Mouse (Mus musculus): ENCODE measurements around the gene Plekhd1. TPM values are rescaled to one million over a fixed set of nuclear protein-coding genes. Genes with fewer than 3 reads are reported as not detected.

Plekhd1 gene
- total RNA-seq, 2 experiments from 2014 or later = 0.42 TPM; not detected in 1

- no peak for ATAC-seq (replicated peaks; ENCODE audit: low FRiP score, poor library complexity, severe bottlenecking)
Observed at GRCm38 (mm10) chr12:80695004-80695403, 2.6 kb downstream of the Plekhd1 start.

GRCm38 (mm10) chr12:80698526-80699143 is 6.2 kb downstream of the Plekhd1 start:
- ATAC-seq (replicated peaks; ENCODE audit: low FRiP score, poor library complexity, severe bottlenecking) = peak; percentile 93

DNA sequence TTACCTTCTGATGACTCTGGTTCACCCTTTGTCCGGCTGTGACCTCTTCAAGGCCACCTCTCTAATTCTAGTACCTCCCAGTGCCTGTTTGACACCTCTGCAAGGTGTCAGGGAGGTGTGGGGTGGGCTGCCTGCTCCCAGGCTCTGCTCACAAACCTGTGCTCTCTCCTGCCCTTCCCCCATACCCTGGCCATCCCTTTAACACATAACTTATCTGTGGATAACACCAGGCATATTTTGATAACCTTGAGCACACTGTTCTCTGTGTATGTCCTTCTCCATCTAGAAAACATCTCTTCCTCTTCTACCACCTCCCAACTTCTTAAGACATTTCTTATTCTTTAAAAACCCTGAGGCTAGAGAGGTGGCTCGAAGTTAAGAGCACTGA is 6.7 kb downstream of the Plekhd1 start:
- peak; percentile 64 for ATAC-seq (replicated peaks; ENCODE audit: low FRiP score, poor library complexity, severe bottlenecking)

DNA sequence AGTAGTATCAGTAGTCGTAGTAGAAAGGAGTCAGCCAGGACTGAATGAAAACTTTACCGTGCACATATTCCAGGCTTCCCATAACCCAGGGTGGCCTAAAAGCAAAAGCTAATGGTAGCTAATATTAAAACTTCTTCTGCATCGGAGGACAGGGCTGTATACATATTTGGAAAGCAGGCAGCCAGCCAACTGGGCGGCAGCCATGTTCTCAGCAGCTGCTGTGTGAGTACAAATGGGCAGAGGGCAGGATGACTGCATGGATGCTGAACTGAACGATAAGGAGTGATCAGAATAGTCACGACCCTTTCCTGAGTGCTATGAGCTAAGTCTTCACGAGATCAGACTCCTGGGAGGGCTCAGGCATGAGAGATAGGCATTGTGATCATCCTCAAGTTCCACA is 8.9 kb downstream of the Plekhd1 start:
- no peak for ATAC-seq (replicated peaks; ENCODE audit: low FRiP score, poor library complexity, severe bottlenecking)

GRCm38 (mm10) chr12:80706208-80706914 is 14.0 kb downstream of the Plekhd1 start:
- no peak for ATAC-seq (replicated peaks; ENCODE audit: low FRiP score, poor library complexity, severe bottlenecking)

DNA sequence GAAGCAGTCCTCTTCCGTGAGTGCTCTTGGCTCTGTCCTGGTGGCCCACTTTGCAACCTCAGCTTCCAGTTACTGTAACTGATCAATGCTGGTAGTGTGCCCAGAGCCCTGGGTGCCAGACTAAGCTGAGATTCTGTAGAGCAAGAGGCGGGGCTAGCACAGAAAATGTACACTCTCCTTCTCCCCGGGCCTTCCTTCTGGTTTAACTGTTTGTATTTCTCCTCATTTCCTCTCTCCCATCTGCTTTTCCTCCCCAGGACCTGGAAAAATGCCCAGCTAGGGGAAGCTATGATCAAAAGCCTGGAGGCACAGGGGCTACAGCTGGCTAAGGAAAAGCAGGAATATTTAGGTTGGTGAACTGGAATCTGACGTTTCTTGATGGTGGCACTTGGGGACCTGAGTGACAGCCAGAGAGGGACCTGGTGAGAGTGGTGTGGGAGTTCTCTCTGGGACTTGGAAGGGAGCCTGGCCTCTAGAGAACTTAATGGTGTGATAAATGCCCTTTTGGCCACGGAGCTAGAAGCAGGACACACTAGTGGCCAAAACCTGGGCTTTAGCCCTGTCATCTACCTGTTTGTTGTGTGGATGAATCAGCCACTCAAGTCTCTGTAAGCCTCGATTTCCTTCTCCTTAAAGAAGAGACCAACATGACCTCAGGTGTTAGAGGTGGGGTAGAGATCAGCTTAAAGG is 14.7 kb downstream of the Plekhd1 start:
- no peak for ATAC-seq (replicated peaks; ENCODE audit: low FRiP score, poor library complexity, severe bottlenecking)

DNA sequence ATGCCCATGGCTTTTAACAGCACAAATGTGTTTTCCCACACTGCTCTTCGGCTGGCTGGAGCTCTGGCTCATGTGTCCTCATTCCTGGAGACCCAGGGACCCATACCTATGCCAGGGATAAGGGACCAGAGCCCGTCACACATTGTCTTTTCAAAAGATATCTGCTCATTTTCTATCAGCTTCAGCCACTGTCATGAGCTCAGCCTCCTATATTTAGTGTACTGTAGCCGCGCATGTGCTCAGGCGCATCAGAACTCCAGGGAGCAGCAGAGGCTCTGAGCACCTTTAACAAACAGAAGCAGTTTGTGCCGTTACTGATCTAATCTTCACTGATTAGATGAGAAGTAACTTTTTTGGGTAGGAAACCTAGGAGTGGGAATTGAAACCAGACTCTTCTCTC is 23.5 kb downstream of the Plekhd1 start:
- no peak for ATAC-seq (replicated peaks; ENCODE audit: low FRiP score, poor library complexity, severe bottlenecking)

DNA sequence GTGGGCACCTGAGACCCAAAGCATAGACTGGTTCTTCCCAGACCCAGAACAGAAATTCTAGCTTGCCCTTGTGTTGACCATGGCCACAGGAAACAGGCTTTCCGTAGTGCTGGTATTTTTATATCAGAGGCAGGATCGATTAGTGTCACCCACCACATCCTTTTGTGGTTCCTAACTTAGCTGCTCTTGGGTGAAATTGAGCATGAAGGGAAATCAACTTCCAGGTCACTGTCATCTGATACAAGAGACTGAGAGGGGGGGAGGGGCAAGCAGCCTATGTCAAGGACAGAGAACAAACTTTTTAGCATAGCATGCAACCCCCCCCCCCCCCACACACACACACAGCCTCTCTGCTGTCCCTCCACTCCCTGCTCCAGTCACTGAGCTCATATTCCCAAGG is 26.8 kb downstream of the Plekhd1 start:
- no peak for ATAC-seq (replicated peaks; ENCODE audit: low FRiP score, poor library complexity, severe bottlenecking)

- ATAC-seq (replicated peaks; ENCODE audit: low FRiP score, poor library complexity, severe bottlenecking) = no peak
Observed at GRCm38 (mm10) chr12:80720507-80720906, 28.1 kb downstream of the Plekhd1 start.

GRCm38 (mm10) chr12:80721458-80721857 is 29.1 kb downstream of the Plekhd1 start:
- no peak for ATAC-seq (replicated peaks; ENCODE audit: low FRiP score, poor library complexity, severe bottlenecking)

GRCm38 (mm10) chr12:80724853-80725559 is 32.6 kb downstream of the Plekhd1 start:
- peak; percentile 84 for ATAC-seq (replicated peaks; ENCODE audit: low FRiP score, poor library complexity, severe bottlenecking)

DNA sequence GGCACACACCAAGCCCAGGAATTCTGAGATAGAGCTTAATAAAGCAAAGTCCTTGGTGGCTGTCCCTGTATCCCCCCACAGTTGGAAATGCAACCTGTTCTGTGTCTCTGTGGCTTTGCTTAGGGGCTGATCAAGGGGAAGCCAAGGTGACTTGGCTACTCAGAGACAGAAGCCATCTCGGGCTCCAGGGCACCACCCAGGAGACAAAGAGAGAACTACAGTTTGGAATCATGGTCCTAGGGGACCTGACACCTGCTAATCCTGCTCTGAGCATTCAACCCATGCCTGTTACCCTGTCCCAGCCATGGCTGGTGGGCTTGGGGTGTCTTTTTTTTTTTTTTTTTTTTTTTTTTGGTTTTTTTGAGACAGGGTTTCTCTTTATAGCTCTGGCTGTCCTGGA is 35.8 kb downstream of the Plekhd1 start:
- no peak for ATAC-seq (replicated peaks; ENCODE audit: low FRiP score, poor library complexity, severe bottlenecking)

DNA sequence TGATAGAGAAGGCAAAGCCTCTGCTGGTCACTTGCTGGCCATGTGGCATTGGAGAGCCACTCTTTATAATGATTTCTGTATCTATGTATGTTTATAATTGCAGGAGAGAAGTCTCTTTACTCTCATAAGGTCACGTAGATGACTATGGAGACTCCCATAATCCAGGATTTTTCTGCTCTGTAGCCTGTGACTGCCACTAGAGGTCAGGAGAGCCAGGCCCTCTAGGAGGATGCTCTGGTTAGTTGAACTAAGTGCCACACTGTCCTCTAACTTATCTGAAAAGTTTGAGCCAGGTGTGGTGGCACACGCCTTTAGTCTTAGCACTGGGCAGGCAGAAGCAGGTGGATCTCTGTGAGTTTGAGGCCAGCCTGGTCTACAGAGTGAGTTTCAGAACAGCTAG is 36.4 kb downstream of the Plekhd1 start:
- no peak for ATAC-seq (replicated peaks; ENCODE audit: low FRiP score, poor library complexity, severe bottlenecking)

DNA sequence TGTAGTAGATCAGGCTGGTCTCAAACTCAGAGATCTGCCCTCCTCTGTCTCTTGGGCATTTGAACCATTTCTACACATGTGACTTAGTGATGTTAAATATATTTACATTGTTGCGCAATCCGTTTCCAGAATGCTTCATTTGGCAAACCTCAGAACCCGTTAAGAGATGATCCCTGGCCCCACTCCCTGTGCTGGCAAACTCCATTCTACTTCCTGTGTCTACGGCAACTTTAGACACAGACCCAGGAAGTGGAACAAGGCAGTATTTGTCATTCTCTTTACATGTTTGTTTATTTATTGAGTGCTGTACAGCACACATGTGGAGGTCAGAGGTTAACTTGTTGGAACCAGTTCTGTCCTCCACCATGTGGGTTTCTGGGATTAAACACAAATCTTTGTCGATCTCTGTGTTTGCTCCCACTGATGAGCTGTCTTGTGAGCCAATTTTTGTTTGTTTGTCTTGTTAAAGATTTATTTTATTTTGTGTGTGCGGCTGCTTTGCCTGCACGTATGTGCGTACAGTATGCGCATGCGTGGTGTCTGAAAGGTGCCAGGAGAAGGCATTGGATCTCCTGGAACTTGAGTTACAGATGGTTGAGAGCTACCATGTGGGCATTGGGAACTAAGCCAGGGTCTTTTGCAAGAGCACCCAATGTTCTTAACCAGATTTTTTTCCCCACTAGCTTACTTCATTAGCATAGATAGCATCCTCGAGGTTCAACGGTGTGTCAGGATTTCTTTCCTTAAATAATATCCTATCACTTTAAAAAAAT is 37.6 kb downstream of the Plekhd1 start:
- no peak for ATAC-seq (replicated peaks; ENCODE audit: low FRiP score, poor library complexity, severe bottlenecking)

DNA sequence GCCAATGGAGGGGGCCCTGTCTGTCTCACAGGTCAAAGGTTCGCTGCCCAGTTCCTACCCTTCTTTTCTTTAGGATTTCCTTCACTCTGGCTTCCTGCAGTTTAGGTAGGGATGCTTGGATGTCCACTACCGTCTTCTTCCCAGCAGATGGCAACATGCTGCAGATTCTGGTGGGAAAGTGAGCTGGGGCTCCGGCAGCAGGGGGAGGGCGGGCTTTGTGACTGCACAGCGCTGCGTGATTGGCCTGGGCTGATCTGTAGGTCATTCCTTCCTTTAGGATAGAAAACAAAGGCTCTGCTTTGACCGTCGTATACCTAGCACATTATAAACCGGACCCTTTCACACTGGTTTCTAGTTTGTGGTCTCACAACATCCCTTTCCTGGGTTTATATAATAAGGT is 38.2 kb downstream of the Plekhd1 start:
- ATAC-seq (replicated peaks; ENCODE audit: low FRiP score, poor library complexity, severe bottlenecking) = no peak

GRCm38 (mm10) chr12:80734526-80735470 is 42.4 kb downstream of the Plekhd1 start:
- no peak for ATAC-seq (replicated peaks; ENCODE audit: low FRiP score, poor library complexity, severe bottlenecking)

GRCm38 (mm10) chr12:80736464-80737282 is 44.3 kb downstream of the Plekhd1 start:
- ATAC-seq (replicated peaks; ENCODE audit: low FRiP score, poor library complexity, severe bottlenecking) = no peak

DNA sequence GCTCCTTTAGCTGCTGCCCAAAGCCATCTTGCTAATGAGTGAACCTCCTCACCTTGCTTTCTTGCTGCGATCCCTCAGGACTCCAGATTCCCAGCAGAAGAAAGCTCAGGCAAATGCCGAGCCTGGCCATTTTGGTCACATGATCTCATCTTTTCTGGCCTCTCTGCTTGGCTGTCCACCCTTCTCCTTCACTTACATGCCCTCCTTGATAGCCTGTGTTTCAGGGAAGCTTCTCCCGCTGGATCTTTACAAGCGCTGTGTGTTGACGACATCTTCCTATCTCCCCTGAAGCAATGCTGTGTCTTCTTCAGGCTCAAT is 44.9 kb downstream of the Plekhd1 start:
- no peak for ATAC-seq (replicated peaks; ENCODE audit: low FRiP score, poor library complexity, severe bottlenecking)
